Mouse (Mus musculus) limb, embryonic 12.5 days (tissue): ENCODE measurements around the gene Mvb12b. TPM values are rescaled to one million over a fixed set of nuclear protein-coding genes. Genes with fewer than 3 reads are reported as not detected.
A peak's percentile ranks its signal among the peaks of the same experiment; 100 is the strongest.

Source experiments
- ATAC-seq: fragments of 200-750 bp; cut with Nextera tagmentation; 2 replicates; pipeline ENCODE4 v1.8.0; 2017; ENCODE audit warnings: low read depth, moderate TSS enrichment; ENCODE audit not compliant: insufficient number of reproducible peaks, insufficient read depth, low FRiP score, low TSS enrichment
- H3K27ac ChIP-seq: fragments of 300-500 bp; sonication (generic); 2 replicates; pipeline ENCODE4 v1.5.1; 2016; ENCODE audit warnings: mild to moderate bottlenecking, moderate library complexity
- H3K27me3 ChIP-seq: fragments of 300-500 bp; sonication (generic); 2 replicates; pipeline ENCODE4 v1.6.1; 2016; ENCODE audit warnings: mild to moderate bottlenecking, moderate library complexity
- H3K36me3 ChIP-seq: fragments of 300-500 bp; sonication (generic); 2 replicates; pipeline ENCODE4 v1.6.1; 2016; ENCODE audit warnings: mild to moderate bottlenecking, moderate library complexity
- H3K4me1 ChIP-seq: fragments of 300-500 bp; sonication (generic); replicated peaks from 2 replicates; pipeline ENCODE4 v1.6.1; 2016
- H3K4me2 ChIP-seq: fragments of 300-500 bp; sonication (generic); 2 replicates; pipeline ENCODE4 v1.6.1; 2016; ENCODE audit warnings: mild to moderate bottlenecking, moderate library complexity
- H3K4me3 ChIP-seq: fragments of 300-500 bp; sonication (generic); replicated peaks from 2 replicates; pipeline ENCODE4 v1.5.1; 2016; ENCODE audit warnings: mild to moderate bottlenecking
- H3K9ac ChIP-seq: fragments of 300-500 bp; sonication (generic); replicated peaks from 2 replicates; pipeline ENCODE4 v1.6.1; 2016; ENCODE audit warnings: mild to moderate bottlenecking, moderate library complexity
- H3K9me3 ChIP-seq: fragments of 300-500 bp; sonication (generic); 2 replicates; pipeline ENCODE4 v1.6.1; 2016; ENCODE audit warnings: mild to moderate bottlenecking, moderate library complexity
- WGBS: fragments of 180-500 bp; shearing (Covaris S2); methylation state at CpG from one replicate; pipeline ENCODE4 v1.1.7; 2016; 5-methylcytosine and 5-hydroxymethylcytosine counted together
- polyA plus RNA-seq: library from polyadenylated mRNA; unstranded; fragments of >200 nt; fragmentation: Nextera tagmentation; extraction: Ambion mirVana; gene quantifications from 2 replicates; pipeline ENCODE4 v1.2.1, GENCODE M21; 2016

Mvb12b gene
- polyA plus RNA-seq, 1 experiment from 2014 or later: 25.5 TPM

DNA sequence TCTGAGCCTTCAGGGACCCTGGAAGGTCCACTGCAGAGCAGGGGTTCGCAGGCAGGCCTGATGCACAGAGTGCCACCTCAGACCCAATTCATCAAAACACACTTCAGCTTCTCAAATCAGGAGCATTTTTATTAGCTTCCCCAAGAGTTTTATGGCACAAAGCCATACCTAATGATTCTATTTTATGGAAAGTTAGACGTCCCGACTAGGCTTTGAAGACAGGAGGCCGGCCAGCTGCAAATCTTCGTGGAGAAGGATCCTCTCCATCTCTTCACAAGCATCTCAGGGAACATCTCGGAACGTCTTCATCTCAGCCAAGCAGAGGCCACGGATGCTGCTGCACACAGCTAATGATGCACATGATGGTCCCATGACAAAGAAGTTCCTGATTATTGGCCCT, 14.2 kb downstream of the Mvb12b start:
- Histone ChIP-seq H3K4me2 (no peak overlapping the region), H3K4me1 (peaks cover 94% of the 10 kb centered on the region), H3K9ac (no peak overlapping the region), H3K27ac (0 out of 2 replicates have a peak overlapping the region, but pooled peaks have one; percentile 23), H3K36me3 (peaks cover 27% of the 10 kb centered on the region), H3K9me3 (no peaks in the 10 kb centered on the region), H3K4me3 (no peak overlapping the region), H3K27me3 (no peaks in the 10 kb centered on the region)
- no peak for ATAC-seq
- 54% methylated on average over 8 of the region's 8 CpGs for WGBS

DNA sequence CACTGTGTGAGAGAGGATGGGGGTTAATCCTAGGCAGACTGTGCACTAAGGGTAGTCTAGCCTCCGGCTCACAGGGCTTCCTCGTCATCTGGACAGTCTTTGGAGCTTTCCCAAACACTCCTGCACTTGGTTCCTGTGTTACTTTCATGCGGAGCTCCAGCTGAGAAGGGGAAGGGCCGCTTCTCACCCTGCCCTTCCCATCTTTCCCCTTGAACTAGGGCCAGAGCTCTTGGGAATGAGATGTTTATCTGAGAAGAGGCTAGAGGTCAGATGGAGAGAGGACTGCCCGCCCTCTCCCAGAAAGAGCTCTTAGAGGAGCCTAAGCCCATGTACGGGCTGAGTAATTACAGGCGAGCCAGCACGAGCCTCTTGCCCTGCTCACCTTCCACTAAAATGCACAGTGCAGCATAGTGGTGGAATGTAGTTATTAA, 14.9 kb downstream of the Mvb12b start:
- Histone ChIP-seq H3K27ac (peak overlapping the region; percentile 23; the same call in 1 of the 2 replicates), H3K4me2 (no peak overlapping the region), H3K36me3 (peaks cover 27% of the 10 kb centered on the region), H3K27me3 (no peaks in the 10 kb centered on the region), H3K9me3 (no peaks in the 10 kb centered on the region), H3K4me3 (no peak overlapping the region), H3K4me1 (peaks cover 91% of the 10 kb centered on the region), H3K9ac (no peak overlapping the region)
- no peak for ATAC-seq
- 48% methylated on average over 8 of the region's 8 CpGs for WGBS

DNA sequence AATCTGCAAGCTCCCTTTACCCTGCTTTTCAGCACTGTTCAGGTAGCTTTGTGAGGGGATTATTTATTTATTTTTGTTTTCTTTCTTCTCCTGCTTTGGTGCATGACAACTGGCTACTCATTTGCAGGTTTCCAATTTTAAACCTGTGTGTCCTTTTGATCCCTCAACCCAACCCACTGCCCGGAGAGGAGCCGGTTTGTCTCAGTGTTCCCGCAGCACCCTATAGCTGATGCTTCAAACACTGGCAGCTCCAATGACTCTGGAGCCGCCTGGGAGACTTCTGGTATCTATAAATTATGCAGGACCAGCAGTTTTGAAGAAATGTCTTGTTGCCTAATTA, 16.6 kb downstream of the Mvb12b start:
- no peaks in the 10 kb centered on the region for H3K9me3 ChIP-seq
- H3K27ac ChIP-seq: peak overlapping the region; percentile 79
- no peak overlapping the region for H3K4me2 ChIP-seq
- ATAC-seq: no peak
- H3K36me3 ChIP-seq: peaks cover 27% of the 10 kb centered on the region
- 69% methylated on average over 4 of the region's 4 CpGs for WGBS
- H3K9ac ChIP-seq: no peak overlapping the region
- peaks cover 74% of the 10 kb centered on the region for H3K4me1 ChIP-seq
- no peak overlapping the region for H3K4me3 ChIP-seq
- no peaks in the 10 kb centered on the region for H3K27me3 ChIP-seq

DNA sequence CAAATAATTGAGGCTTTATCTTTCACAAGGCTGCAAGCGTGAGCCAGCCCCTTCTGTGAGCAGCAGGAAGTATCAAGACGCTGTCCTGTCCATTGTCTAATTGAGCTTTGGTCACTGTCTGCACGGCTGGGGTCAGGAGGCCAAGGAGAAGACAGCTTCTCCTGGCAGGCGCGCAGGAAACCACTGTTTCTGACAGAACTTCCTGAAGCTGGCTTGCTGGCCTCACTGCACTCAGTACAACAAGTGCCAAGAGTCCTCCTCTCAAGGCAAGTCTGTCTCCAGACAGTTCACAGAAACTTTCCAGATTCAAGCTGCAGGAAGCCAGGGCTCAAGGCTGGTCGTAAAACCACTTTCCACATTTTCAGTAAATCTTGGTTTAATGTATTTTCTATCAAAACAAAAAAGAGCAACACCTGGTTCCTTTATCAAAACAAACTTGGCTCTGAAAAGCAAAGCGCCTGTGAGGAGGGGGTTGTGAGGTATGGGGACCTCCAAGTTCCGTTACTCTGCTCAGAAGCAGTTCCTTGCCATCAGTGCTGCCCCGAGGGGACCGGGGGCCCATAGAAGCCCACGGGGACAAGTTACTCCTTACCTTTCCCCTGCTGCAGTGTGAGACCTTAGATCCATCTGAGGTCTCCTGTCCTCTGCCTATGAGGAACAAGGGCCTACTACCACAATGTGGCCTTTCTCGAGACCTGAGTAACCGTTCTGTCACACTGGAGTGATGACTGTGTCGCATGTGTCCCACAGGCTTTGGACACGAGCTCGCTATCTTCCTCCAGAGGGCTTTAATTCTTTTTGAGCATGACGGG, 17.2 kb downstream of the Mvb12b start:
- WGBS: 41% methylated on average over 17 of the region's 17 CpGs
- no peak overlapping the region for H3K9ac ChIP-seq
- peak overlapping the region; percentile 79 for H3K27ac ChIP-seq
- H3K9me3 ChIP-seq: no peaks in the 10 kb centered on the region
- H3K27me3 ChIP-seq: no peaks in the 10 kb centered on the region
- no peak overlapping the region for H3K4me3 ChIP-seq
- peaks cover 69% of the 10 kb centered on the region for H3K4me1 ChIP-seq
- 0 out of 2 replicates have a peak overlapping the region, but pooled peaks have one; percentile 4 for H3K4me2 ChIP-seq
- H3K36me3 ChIP-seq: peaks cover 27% of the 10 kb centered on the region
- ATAC-seq: no peak; the same call in 1 of the 2 replicates

DNA sequence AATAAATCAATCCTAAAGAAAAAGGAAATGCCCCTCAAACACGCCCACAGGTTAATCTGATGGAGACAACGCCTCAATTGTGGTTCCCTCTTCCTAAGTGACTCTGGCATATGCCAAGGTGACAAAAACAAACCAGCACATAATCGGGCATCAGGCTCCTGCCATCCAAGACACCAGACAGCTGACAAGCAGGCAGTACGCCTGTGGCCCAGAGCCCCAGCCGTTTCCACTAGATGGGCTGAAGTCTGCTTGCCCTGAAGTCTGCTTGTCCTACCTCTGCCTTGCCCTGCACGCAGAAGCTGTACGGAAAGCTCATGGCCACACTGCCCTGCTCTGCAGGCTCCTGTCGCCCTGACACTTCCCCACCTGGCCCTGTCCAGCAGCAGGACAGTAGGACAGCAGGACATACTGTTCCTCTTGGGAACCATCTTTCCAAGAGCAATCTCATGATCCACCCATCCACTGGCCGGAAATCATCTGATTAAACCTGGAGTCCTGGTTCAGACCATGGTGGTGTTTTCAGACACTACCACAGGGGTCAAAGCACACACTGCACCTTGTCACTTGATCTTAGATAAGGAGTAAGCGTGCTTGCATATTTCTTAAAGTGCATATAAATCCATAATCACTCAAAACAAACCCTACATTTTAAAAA, 17.9 kb downstream of the Mvb12b start:
- no peak for ATAC-seq
- no peaks in the 10 kb centered on the region for H3K27me3 ChIP-seq
- peaks cover 27% of the 10 kb centered on the region for H3K36me3 ChIP-seq
- peak overlapping the region; percentile 79 for H3K27ac ChIP-seq
- WGBS: 78% methylated on average over 10 of the region's 10 CpGs
- no peak overlapping the region for H3K4me3 ChIP-seq
- H3K9ac ChIP-seq: no peak overlapping the region
- peaks cover 61% of the 10 kb centered on the region for H3K4me1 ChIP-seq
- no peak overlapping the region for H3K4me2 ChIP-seq
- H3K9me3 ChIP-seq: no peaks in the 10 kb centered on the region

DNA sequence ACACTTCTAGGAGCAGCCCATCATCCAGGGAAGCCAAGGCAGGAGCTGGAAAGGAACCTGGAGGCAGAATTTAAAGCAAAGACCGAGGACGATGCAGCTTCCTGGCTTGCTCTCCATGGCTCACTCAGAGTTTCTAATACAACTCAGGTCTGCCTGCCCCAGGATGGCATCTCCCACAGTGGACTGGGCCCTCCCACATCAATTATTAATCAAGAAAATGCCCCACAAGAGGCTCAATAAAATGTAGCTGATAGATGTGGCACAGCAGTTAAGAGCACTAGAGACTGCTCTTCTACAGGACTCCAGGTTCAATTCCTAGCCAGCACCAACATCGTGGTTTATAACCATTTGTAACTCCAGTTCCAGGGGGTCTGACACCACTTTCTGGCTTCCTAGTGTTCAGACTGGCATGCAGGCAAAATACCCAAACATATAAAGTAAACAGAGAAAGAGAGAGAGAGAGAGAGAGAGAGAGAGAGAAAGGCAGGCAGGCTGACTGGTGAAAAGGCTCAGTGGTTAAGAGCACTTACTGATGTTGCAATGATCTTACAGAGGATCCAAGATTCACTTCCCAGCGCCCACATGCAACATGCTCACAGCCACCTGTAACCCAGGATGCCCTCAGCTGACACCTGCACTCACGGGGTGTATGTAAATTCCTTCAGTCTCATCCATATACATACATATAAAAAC, 18.6 kb downstream of the Mvb12b start:
- no peaks in the 10 kb centered on the region for H3K27me3 ChIP-seq
- peaks cover 26% of the 10 kb centered on the region for H3K36me3 ChIP-seq
- no peak overlapping the region for H3K4me2 ChIP-seq
- H3K4me3 ChIP-seq: no peak overlapping the region
- H3K4me1 ChIP-seq: peaks cover 55% of the 10 kb centered on the region
- 75% methylated on average over 5 of the region's 5 CpGs for WGBS
- no peak for ATAC-seq
- H3K9ac ChIP-seq: no peak overlapping the region
- no peaks in the 10 kb centered on the region for H3K9me3 ChIP-seq
- no peak overlapping the region for H3K27ac ChIP-seq

DNA sequence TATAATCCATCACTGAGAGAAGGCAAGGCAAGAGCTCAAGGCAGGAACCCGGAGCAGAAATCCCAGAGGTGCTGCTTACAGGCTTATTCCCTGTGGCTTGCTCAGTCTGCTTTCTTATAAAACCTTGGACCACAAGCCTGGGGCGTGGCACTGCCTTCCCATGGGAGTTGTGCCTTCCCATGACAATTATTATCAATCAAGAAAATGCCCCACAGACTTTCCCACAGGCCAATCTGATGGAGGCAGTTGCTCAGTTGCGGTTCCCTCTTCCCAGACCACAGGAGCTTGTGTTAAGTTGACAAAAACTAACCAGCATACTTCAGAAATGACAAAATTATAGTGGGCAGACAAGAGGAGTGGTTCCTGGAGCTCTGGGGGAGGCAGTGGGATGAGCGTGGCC, 19.4 kb downstream of the Mvb12b start:
- no peak overlapping the region for H3K27ac ChIP-seq
- H3K4me1 ChIP-seq: peaks cover 48% of the 10 kb centered on the region
- WGBS: 84% methylated on average over 4 of the region's 4 CpGs
- no peaks in the 10 kb centered on the region for H3K9me3 ChIP-seq
- peaks cover 17% of the 10 kb centered on the region for H3K36me3 ChIP-seq
- H3K4me2 ChIP-seq: no peak overlapping the region
- ATAC-seq: no peak
- no peaks in the 10 kb centered on the region for H3K27me3 ChIP-seq
- H3K4me3 ChIP-seq: no peak overlapping the region
- H3K9ac ChIP-seq: no peak overlapping the region

DNA sequence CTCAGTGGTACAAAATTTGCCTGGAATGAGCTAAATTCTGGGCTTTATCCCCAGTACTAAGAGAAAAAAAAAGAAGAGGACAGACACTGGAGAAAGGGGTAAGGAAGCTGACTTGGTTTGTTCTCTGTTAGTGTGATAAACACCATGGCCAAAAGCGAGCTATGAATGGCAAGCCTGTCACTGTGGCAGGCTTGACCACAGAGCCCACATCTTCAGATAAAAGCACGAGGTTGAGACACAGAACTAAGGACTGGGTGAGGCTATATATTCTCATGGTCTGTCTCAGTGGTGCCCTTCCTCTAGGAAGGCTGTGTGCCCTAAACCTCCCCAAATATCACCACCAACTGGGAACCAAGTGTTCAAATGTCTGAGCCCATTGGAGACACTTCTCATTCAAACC, 31.0 kb downstream of the Mvb12b start:
- H3K4me2 ChIP-seq: no peak overlapping the region
- H3K4me3 ChIP-seq: no peak overlapping the region
- no peaks in the 10 kb centered on the region for H3K9me3 ChIP-seq
- WGBS: 68% methylated on average over 2 of the region's 2 CpGs
- no peak for ATAC-seq
- no peak overlapping the region for H3K9ac ChIP-seq
- peaks cover 7% of the 10 kb centered on the region; the same call in 1 of the 2 replicates for H3K36me3 ChIP-seq
- H3K4me1 ChIP-seq: peaks cover 10% of the 10 kb centered on the region
- no peaks in the 10 kb centered on the region for H3K27me3 ChIP-seq
- H3K27ac ChIP-seq: no peak overlapping the region

DNA sequence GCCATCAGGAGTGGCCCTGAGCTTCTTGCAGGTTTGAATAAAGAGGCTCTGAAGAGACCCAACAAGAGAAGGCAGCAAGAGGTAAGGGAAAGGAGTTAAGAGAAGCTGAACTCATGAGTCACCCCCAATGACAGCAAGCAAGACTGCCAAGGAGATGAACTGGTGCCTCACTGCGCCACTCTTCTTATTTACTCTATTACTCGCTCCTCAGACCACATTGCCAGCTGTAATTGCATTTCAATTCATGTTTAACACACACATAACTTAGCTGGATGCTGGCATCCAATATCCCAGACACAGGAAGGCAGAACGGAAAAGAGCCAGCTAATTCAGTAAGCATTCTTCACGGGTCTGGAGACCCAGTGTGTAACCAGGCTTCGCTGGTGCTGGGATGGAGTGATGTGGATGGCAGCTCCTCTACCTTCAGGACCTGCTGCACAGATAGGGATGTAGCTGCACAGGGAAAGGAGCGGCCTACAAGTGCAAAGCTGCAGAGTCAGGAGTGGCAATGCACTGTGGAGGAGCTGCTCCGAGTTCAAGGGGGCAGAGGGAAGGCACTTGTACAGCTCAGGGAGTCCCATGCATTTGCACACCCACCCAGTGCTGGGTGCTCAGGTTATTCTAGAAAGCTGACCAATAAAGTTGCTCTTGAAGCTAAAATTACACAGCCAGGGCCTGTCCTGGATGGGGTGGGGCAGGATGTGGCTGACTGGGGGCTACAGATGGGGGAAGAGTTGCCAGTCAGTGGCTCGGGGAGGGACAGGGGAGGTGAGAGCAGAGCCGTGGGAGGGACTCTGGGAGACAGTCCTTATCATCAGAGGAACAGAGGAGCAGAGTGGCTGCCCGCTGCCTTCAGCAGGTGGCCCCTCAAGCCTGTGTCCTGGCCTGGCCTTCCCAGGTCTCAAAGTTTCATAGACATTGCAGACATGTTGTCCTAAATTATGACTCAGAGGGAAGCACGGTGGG, 34.5 kb downstream of the Mvb12b start:
- WGBS: 82% methylated on average over 11 of the region's 11 CpGs

DNA sequence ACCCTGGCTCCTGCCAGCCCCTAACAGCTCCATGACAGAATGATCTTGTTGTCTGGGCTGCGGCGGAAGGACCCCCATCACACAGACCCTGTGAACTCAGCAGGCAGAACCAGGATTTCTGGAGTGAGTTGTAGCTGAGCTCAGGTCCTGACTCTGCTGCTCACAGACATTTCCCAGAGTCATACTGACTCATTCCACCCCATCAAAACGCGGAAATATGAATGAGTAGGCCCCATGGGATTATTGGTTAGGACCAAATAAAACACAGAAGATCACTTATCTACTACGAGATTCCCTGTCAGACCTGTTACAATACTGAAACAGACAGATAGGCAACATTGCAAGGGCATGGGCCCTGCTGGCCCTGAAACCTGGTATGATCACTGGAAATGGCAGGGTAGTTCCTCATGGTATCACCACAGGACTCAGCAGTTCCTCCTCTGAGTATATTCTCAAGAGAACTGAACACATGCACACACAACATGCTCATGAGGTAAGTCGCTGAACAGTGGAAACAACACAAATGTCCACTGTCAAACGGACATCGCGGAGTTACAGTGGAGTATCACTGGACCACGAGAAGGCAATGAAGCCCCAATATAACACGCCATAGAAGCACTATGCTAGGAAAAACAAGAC, 40.4 kb downstream of the Mvb12b start:
- H3K9me3 ChIP-seq: no peaks in the 10 kb centered on the region
- no peak overlapping the region for H3K4me3 ChIP-seq
- ATAC-seq: no peak
- H3K27me3 ChIP-seq: no peaks in the 10 kb centered on the region; the same call in 1 of the 2 replicates
- no peak overlapping the region for H3K4me2 ChIP-seq
- WGBS: 90% methylated on average over 11 of the region's 11 CpGs
- H3K9ac ChIP-seq: 0 out of 2 replicates have a peak overlapping the region, but pooled peaks have one; percentile 9
- H3K27ac ChIP-seq: peak overlapping the region; percentile 74
- H3K36me3 ChIP-seq: peaks cover 21% of the 10 kb centered on the region; the same call in 1 of the 2 replicates
- peaks cover 35% of the 10 kb centered on the region for H3K4me1 ChIP-seq

More for the DNA sequence above, 34.5 kb downstream of the Mvb12b start:
- Histone ChIP-seq H3K4me2 (no peak overlapping the region), H3K36me3 (peaks cover 21% of the 10 kb centered on the region; the same call in 1 of the 2 replicates), H3K9me3 (no peaks in the 10 kb centered on the region), H3K4me3 (no peak overlapping the region), H3K4me1 (peaks cover 11% of the 10 kb centered on the region), H3K27ac (no peak overlapping the region), H3K9ac (no peak overlapping the region), H3K27me3 (no peaks in the 10 kb centered on the region)
- no peak for ATAC-seq
